ENCODE assay signal across 9 mouse cellular contexts in the genomic region with DNA sequence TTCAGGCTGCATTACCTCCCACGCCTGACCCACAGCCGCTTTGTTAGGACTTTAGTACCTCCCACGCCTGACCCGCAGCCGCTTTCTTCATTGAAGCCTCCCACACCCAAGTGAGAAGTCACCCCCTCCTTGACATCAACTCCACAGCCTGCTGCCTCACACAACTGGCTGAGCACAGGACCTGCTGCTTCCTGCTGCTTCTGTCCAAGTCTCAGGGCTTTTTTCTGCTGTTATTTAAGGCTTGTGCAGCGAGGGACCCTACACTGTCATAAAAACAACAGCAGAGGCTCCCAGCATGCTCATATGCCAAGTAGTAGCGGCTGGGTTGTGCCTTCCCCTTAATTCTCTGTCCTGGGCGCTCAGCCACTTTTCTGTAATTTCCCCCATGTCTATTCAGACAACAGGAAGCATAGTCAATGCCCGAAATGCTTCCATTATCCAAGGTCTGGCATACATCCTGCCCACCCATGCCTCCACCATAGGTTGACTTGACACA. TPM values are rescaled to one million over a fixed set of nuclear protein-coding genes. Genes with fewer than 3 reads are reported as not detected.
DNase-seq lines count a peak whose midpoint lies in the region; ATAC-seq and TF ChIP-seq lines count a peak whose summit lies in the region.
"Had no signal": no experiment of that assay in that cellular context is flagged by ENCODE, and none has a peak within 500 bp of the region (broad histone marks: within the 10 kb centered on the region; RNA-seq: fewer than 3 reads in every experiment).

No protein-coding gene starts in this region.

- 76% methylated on average over 9 of the region's 9 CpGs for WGBS in intestine, postnatal 0 days
- WGBS in intestine, embryonic 16.5 days: 67% methylated on average over 9 of the region's 9 CpGs
- WGBS in forebrain, embryonic 16.5 days: 50% methylated on average over 9 of the region's 9 CpGs
- 67% methylated on average over 9 of the region's 9 CpGs for WGBS in limb, embryonic 15.5 days

- no peaks in the 10 kb centered on the region; the same call in 1 of the 2 replicates for H3K4me1 ChIP-seq in intestine, postnatal 0 days (replicated peaks; ENCODE audit: control insufficient read depth, insufficient read depth, low read length)
- H3K4me1 ChIP-seq in intestine, embryonic 16.5 days (ENCODE audit: control insufficient read depth, insufficient read depth, low read length): no peaks in the 10 kb centered on the region
- peaks cover 9% of the 10 kb centered on the region for H3K4me1 ChIP-seq in forebrain, embryonic 16.5 days (replicated peaks; ENCODE audit: control insufficient read depth, insufficient read depth, low read length)
- no peaks in the 10 kb centered on the region for H3K4me1 ChIP-seq in limb, embryonic 15.5 days
- H3K4me1 ChIP-seq: intestine, embryonic 15.5 days had no signal

- no peak overlapping the region for H3K9ac ChIP-seq in intestine, postnatal 0 days (ENCODE audit: low read depth, low read length)
- H3K9ac ChIP-seq in intestine, embryonic 16.5 days (ENCODE audit: low read depth, low read length): no peak overlapping the region
- peak overlapping the region; percentile 7; the same call in 1 of the 2 replicates for H3K9ac ChIP-seq in forebrain, embryonic 16.5 days (replicated peaks; ENCODE audit: low read depth, low read length)
- no peak overlapping the region for H3K9ac ChIP-seq in limb, embryonic 15.5 days
- H3K9ac ChIP-seq: intestine, embryonic 15.5 days had no signal

- no peak overlapping the region for H3K4me3 ChIP-seq in intestine, postnatal 0 days (ENCODE audit: low read depth, low read length)
- H3K4me3 ChIP-seq in intestine, embryonic 16.5 days (ENCODE audit: low read length): no peak overlapping the region
- no peak overlapping the region for H3K4me3 ChIP-seq in forebrain, embryonic 16.5 days (replicated peaks; ENCODE audit: low read length)
- H3K4me3 ChIP-seq in limb, embryonic 15.5 days: no peak overlapping the region
- H3K4me3 ChIP-seq: intestine, embryonic 15.5 days had no signal

- no peak for ATAC-seq in intestine, postnatal 0 days
- no peak for ATAC-seq in intestine, embryonic 16.5 days
- ATAC-seq in CD4-positive, CD25-positive, alpha-beta regulatory T cell, adult 4 months: peak; percentile 53
- peak; percentile 70 for ATAC-seq in forebrain, embryonic 16.5 days
- ATAC-seq in limb, embryonic 15.5 days (ENCODE audit: insufficient number of reproducible peaks, low FRiP score, low TSS enrichment, low read depth): no peak
- ATAC-seq: intestine, embryonic 15.5 days had no signal

- no peaks in the 10 kb centered on the region for H3K9me3 ChIP-seq in intestine, postnatal 0 days (ENCODE audit: control insufficient read depth)
- no peaks in the 10 kb centered on the region for H3K9me3 ChIP-seq in intestine, embryonic 16.5 days (ENCODE audit: control insufficient read depth, low read length)
- H3K9me3 ChIP-seq in forebrain, embryonic 16.5 days (ENCODE audit: control insufficient read depth, low read length): no peaks in the 10 kb centered on the region
- no peaks in the 10 kb centered on the region for H3K9me3 ChIP-seq in limb, embryonic 15.5 days
- H3K9me3 ChIP-seq: intestine, embryonic 15.5 days had no signal

- no peak for DNase-seq in left cerebral cortex, postnatal 10 days (ENCODE audit: extremely low spot score in 1 of 2, low spot score in 2 of 2)
- no peak for DNase-seq in left cerebral cortex, adult 8-10 months (ENCODE audit: low spot score in 2 of 2)
- no peak for DNase-seq in spleen, adult 12 weeks (ENCODE audit: low spot score)

- H3K27ac ChIP-seq in intestine, postnatal 0 days (ENCODE audit: low read depth, low read length): peak overlapping the region; percentile 21; the same call in 1 of the 2 replicates
- no peak overlapping the region for H3K27ac ChIP-seq in intestine, embryonic 16.5 days (ENCODE audit: low read length)
- peak overlapping the region; percentile 38 for H3K27ac ChIP-seq in forebrain, embryonic 16.5 days (ENCODE audit: low read length)
- H3K27ac ChIP-seq in limb, embryonic 15.5 days: peak overlapping the region; percentile 66
- H3K27ac ChIP-seq: intestine, embryonic 15.5 days had no signal

- H3K4me2 ChIP-seq in intestine, postnatal 0 days (replicated peaks; ENCODE audit: low read depth): no peak overlapping the region
- H3K4me2 ChIP-seq in intestine, embryonic 16.5 days (ENCODE audit: low read depth, low read length): no peak overlapping the region
- H3K4me2 ChIP-seq in forebrain, embryonic 16.5 days (ENCODE audit: low read length): no peak overlapping the region
- no peak overlapping the region for H3K4me2 ChIP-seq in limb, embryonic 15.5 days
- H3K4me2 ChIP-seq: intestine, embryonic 15.5 days had no signal

- intact Hi-C loops in left cerebral cortex, postnatal 10 days (cut with DNase I): no loop called here

- no peak for TF ChIP-seq CTCF in intestine, postnatal 0 days (IDR thresholded peaks at IDR 0.05; ENCODE audit: low read depth)

- H3K27me3 ChIP-seq in intestine, postnatal 0 days (replicated peaks; ENCODE audit: control insufficient read depth, insufficient read depth, low read length): no peaks in the 10 kb centered on the region
- no peaks in the 10 kb centered on the region for H3K27me3 ChIP-seq in intestine, embryonic 16.5 days (replicated peaks; ENCODE audit: control insufficient read depth, insufficient read depth, low read length)
- H3K27me3 ChIP-seq in forebrain, embryonic 16.5 days (replicated peaks; ENCODE audit: control insufficient read depth, insufficient read depth, low read length): no peaks in the 10 kb centered on the region
- H3K27me3 ChIP-seq in limb, embryonic 15.5 days: no peaks in the 10 kb centered on the region
- H3K27me3 ChIP-seq: intestine, embryonic 15.5 days had no signal

- H3K36me3 ChIP-seq in intestine, postnatal 0 days (ENCODE audit: control insufficient read depth, insufficient read depth): peaks cover 75% of the 10 kb centered on the region
- peaks cover 19% of the 10 kb centered on the region for H3K36me3 ChIP-seq in intestine, embryonic 16.5 days (ENCODE audit: control insufficient read depth, insufficient read depth, low read length)
- H3K36me3 ChIP-seq in forebrain, embryonic 16.5 days (ENCODE audit: control insufficient read depth, insufficient read depth): 0 out of 2 replicates have a peak, but pooled peaks cover 3% of the 10 kb centered on the region
- peaks cover 83% of the 10 kb centered on the region for H3K36me3 ChIP-seq in limb, embryonic 15.5 days

RNA-seq across cellular contexts. Expression of gene Cers5, which starts 15.0 kb away (rescaled TPM):
- polyA plus RNA-seq in intestine, postnatal 0 days (2015; fragmentation: Nextera tagmentation; extraction: Ambion mirVana): 18.7 and 19.2 TPM in 2 replicates
- 42.1 and 46.8 TPM in 2 replicates for polyA plus RNA-seq in intestine, embryonic 16.5 days (2015; fragmentation: Nextera tagmentation; extraction: Ambion mirVana)
- polyA plus RNA-seq in CD4-positive, CD25-positive, alpha-beta regulatory T cell, adult 4 months (2017; shearing (Covaris generic)): 10 to 100 TPM; 54.4 to 64.6 TPM
- 74.7 and 77.9 TPM in 2 replicates for polyA plus RNA-seq in forebrain, embryonic 16.5 days (2015; fragmentation: Nextera tagmentation; extraction: Ambion mirVana)
- polyA plus RNA-seq in limb, embryonic 15.5 days (2015; fragmentation: Nextera tagmentation; extraction: Ambion mirVana): 83.6 and 84.8 TPM in 2 replicates
- 10 to 100 TPM; 43.6 to 47.2 TPM for total RNA-seq in left cerebral cortex, postnatal 10 days (2021)
- total RNA-seq in left cerebral cortex, adult 8-10 months (2022): 10 to 100 TPM; 31.1 to 37.2 (median 33.9) TPM

Comparison
In these comparisons a context has a peak if more than half of its experiments do, and no peak if none do; other contexts are left out.
1. ATAC-seq: peak in CD4-positive, CD25-positive, alpha-beta regulatory T cell, adult 4 months (single experiment) and forebrain, embryonic 16.5 days (single experiment); none in intestine, postnatal 0 days (single experiment), intestine, embryonic 16.5 days (single experiment) and limb, embryonic 15.5 days (single experiment).